Mouse (Mus musculus): Measurements from ENCODE around the gene Gm11733. TPM values are rescaled to one million over a fixed set of nuclear protein-coding genes. Genes with fewer than 3 reads are reported as not detected.

Gene Gm11733
- polyA plus RNA-seq, 2 experiments, result not detected

DNA sequence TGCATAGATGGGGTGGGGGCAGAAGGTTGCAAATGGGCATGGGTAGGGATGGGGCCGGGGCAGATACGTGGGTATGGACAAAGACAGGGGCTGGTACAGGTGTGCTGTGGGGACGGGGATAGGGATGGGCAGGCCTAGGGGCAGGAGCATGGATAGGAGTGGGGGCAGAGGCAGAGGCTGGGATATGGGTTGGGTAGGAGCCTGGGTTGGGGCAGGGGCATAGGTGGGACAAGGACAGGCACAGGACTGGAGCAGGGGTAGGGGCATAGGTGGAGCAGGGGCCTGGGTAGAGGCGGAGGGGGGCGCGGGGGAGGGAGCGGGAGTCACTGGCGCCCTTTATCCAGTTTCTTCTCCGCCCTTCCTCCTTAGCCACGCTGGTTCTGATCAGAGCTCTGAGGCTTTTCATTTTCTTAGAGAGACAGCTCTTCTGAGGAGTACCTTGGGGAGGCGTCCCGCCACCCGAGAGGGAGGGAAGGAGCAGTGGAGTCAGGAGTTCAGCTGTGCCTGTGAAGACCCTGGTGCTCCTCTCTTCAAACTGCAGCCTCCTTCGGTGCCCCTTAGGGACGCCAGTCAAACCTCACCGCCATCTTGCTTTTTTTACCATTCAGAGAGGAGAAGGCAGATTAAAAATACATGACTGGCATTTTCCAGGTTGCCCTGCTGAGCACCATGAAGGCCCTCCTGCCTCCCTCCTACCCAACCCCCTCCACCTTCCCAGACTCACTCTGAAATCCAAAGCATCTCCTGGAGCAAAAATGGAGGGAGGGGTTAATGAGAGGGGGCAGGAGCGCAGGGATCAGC lies 7.4 kb downstream of the Gm11733 start:
- Histone ChIP-seq H3K4me1 (ENCODE audit: control insufficient read depth, insufficient read depth, low read length) (peaks cover 7% of the 10 kb centered on the region), H3K27me3 (ENCODE audit: control insufficient read depth, insufficient read depth, low read length) (no peaks in the 10 kb centered on the region), H3K9ac (ENCODE audit: low read depth, low read length, severe bottlenecking) (no peak overlapping the region), H3K36me3 (ENCODE audit: control insufficient read depth, insufficient read depth, low read length) (no peaks in the 10 kb centered on the region), H3K4me2 (replicated peaks; ENCODE audit: low read depth, low read length, severe bottlenecking) (no peak overlapping the region), H3K4me3 (replicated peaks; ENCODE audit: low read length) (no peak overlapping the region), H3K27ac (replicated peaks; ENCODE audit: low read depth, low read length) (peak overlapping the region; percentile 39; the same call in 1 of the 2 replicates), H3K9me3 (ENCODE audit: control insufficient read depth, low read length) (no peaks in the 10 kb centered on the region)
- 67% methylated on average over 13 of the region's 17 CpGs for WGBS
- ATAC-seq (ENCODE audit: low FRiP score, low read depth) (no peak), DNase-seq (ENCODE audit: low spot score) (no peak)
- no peak for TF ChIP-seq POLR2A (IDR thresholded peaks at IDR 0.05; ENCODE audit: borderline replicate concordance, extremely low read depth, insufficient read depth, insufficient read length)

DNA sequence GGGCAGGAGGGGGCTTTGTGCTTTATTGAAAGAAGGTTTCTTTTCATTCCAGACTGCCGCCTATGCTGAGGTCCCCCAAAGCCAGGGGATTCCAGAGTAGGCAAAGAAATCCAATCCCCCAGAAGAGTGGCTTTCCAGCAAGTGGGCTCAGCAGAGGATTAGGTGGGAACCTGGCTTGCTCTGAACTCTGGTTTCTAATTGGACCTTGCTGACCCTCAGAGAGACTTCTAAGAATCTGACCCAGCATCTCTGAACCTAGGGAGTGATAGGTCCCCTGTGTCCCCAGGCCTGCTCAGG lies 8.0 kb downstream of the Gm11733 start:
- no peak for TF ChIP-seq POLR2A (IDR thresholded peaks at IDR 0.05; ENCODE audit: borderline replicate concordance, extremely low read depth, insufficient read depth, insufficient read length)
- Histone ChIP-seq H3K4me1 (ENCODE audit: control insufficient read depth, insufficient read depth, low read length) (peaks cover 13% of the 10 kb centered on the region), H3K27me3 (ENCODE audit: control insufficient read depth, insufficient read depth, low read length) (no peaks in the 10 kb centered on the region), H3K4me2 (replicated peaks; ENCODE audit: low read depth, low read length, severe bottlenecking) (no peak overlapping the region), H3K27ac (replicated peaks; ENCODE audit: low read depth, low read length) (peak overlapping the region; percentile 39; the same call in 1 of the 2 replicates), H3K9ac (ENCODE audit: low read depth, low read length, severe bottlenecking) (no peak overlapping the region), H3K36me3 (ENCODE audit: control insufficient read depth, insufficient read depth, low read length) (no peaks in the 10 kb centered on the region), H3K4me3 (replicated peaks; ENCODE audit: low read length) (no peak overlapping the region), H3K9me3 (ENCODE audit: control insufficient read depth, low read length) (no peaks in the 10 kb centered on the region)
- no peak; the same call in 1 of the 2 replicates for ATAC-seq (ENCODE audit: low FRiP score, low read depth)
- no peak for DNase-seq (ENCODE audit: low spot score)
- WGBS, result 0% methylated on average over 1 of the region's 1 CpGs

GRCm38 (mm10) chr11:117496812-117497211 lies 12.6 kb downstream of the Gm11733 start:
- H3K4me3 ChIP-seq (replicated peaks; ENCODE audit: low read length), result no peak overlapping the region
- peaks cover 21% of the 10 kb centered on the region for H3K4me1 ChIP-seq (ENCODE audit: control insufficient read depth, insufficient read depth, low read length)
- H3K27me3 ChIP-seq (ENCODE audit: control insufficient read depth, insufficient read depth, low read length), result no peaks in the 10 kb centered on the region
- no peaks in the 10 kb centered on the region for H3K9me3 ChIP-seq (ENCODE audit: control insufficient read depth, low read length)
- H3K27ac ChIP-seq (replicated peaks; ENCODE audit: low read depth, low read length), result peak overlapping the region; percentile 65; the same call in 1 of the 2 replicates
- H3K4me2 ChIP-seq (replicated peaks; ENCODE audit: low read depth, low read length, severe bottlenecking), result no peak overlapping the region
- H3K36me3 ChIP-seq (ENCODE audit: control insufficient read depth, insufficient read depth, low read length), result no peaks in the 10 kb centered on the region
- TF ChIP-seq POLR2A (IDR thresholded peaks at IDR 0.05; ENCODE audit: borderline replicate concordance, extremely low read depth, insufficient read depth, insufficient read length), result no peak
- no peak for ATAC-seq (ENCODE audit: low FRiP score, low read depth)
- WGBS, result 23% methylated on average over 4 of the region's 4 CpGs
- DNase-seq (ENCODE audit: low spot score), result no peak
- no peak overlapping the region for H3K9ac ChIP-seq (ENCODE audit: low read depth, low read length, severe bottlenecking)

DNA sequence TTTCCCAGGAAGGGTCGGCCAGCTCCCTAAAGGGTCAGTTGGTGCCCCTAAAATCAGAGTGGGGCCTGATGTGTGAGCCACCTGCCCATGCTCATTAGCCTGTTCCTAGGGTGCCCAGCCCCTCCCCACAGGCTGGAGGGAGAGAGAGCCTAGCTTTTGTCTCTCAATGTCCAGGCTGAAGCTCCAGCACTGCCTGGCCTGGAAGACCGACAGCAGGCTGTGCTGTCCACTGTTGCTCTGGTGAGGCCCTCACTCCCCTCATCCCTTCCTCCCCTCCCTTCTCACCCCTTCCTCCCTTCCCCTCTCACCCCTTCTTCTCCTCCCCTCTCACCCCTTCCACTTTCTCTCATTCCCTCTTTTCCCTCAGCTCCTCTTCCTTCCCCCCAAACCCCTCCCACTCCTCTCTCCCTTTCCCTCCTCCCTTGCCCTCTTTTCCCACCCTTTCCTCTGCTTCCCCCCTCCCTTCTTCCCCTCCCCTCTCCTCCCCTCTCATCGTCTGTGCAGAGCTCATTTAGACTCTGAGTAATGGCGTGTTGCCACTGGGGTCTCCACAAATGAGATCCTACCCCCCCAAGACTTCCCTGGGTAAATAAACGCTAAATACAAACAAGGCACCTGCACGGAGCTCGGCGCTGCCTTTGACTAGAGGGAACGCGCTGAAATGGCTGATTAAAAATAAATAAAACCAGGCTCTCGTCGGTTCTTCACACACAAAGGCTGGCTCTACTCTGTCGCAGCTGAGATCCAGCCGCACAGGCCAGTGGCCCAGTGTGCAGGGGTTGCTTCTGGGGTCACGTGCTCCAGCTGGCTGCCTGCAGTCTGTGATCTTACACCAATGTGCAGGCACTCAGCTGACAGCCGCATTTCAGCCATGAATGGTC lies 13.3 kb downstream of the Gm11733 start:
- peaks cover 16% of the 10 kb centered on the region for H3K4me1 ChIP-seq (ENCODE audit: control insufficient read depth, insufficient read depth, low read length)
- H3K36me3 ChIP-seq (ENCODE audit: control insufficient read depth, insufficient read depth, low read length), result no peaks in the 10 kb centered on the region
- no peak for DNase-seq (ENCODE audit: low spot score)
- TF ChIP-seq POLR2A (IDR thresholded peaks at IDR 0.05; ENCODE audit: borderline replicate concordance, extremely low read depth, insufficient read depth, insufficient read length), result 0 out of 2 replicates have a peak, but pooled peaks have one; percentile 24
- no peak overlapping the region for H3K9ac ChIP-seq (ENCODE audit: low read depth, low read length, severe bottlenecking)
- peak overlapping the region; percentile 39 for H3K4me2 ChIP-seq (replicated peaks; ENCODE audit: low read depth, low read length, severe bottlenecking)
- no peaks in the 10 kb centered on the region for H3K9me3 ChIP-seq (ENCODE audit: control insufficient read depth, low read length)
- H3K27ac ChIP-seq (replicated peaks; ENCODE audit: low read depth, low read length), result peak overlapping the region; percentile 65
- H3K27me3 ChIP-seq (ENCODE audit: control insufficient read depth, insufficient read depth, low read length), result no peaks in the 10 kb centered on the region
- ATAC-seq (ENCODE audit: low FRiP score, low read depth), result peak; percentile 93
- H3K4me3 ChIP-seq (replicated peaks; ENCODE audit: low read length), result peak overlapping the region; percentile 4
- 12% methylated on average over 16 of the region's 16 CpGs for WGBS

- H3K9ac ChIP-seq (ENCODE audit: low read depth, low read length, severe bottlenecking), result no peak overlapping the region
- H3K4me2 ChIP-seq (replicated peaks; ENCODE audit: low read depth, low read length, severe bottlenecking), result peak overlapping the region; percentile 39; the same call in 1 of the 2 replicates
- peaks cover 16% of the 10 kb centered on the region for H3K4me1 ChIP-seq (ENCODE audit: control insufficient read depth, insufficient read depth, low read length)
- no peak for TF ChIP-seq POLR2A (IDR thresholded peaks at IDR 0.05; ENCODE audit: borderline replicate concordance, extremely low read depth, insufficient read depth, insufficient read length)
- DNase-seq (ENCODE audit: low spot score) (peak; percentile 40), ATAC-seq (ENCODE audit: low FRiP score, low read depth) (peak; percentile 82)
- H3K36me3 ChIP-seq (ENCODE audit: control insufficient read depth, insufficient read depth, low read length), result no peaks in the 10 kb centered on the region
- peak overlapping the region; percentile 65 for H3K27ac ChIP-seq (replicated peaks; ENCODE audit: low read depth, low read length)
- H3K27me3 ChIP-seq (ENCODE audit: control insufficient read depth, insufficient read depth, low read length), result no peaks in the 10 kb centered on the region
- H3K4me3 ChIP-seq (replicated peaks; ENCODE audit: low read length), result no peak overlapping the region
- H3K9me3 ChIP-seq (ENCODE audit: control insufficient read depth, low read length), result no peaks in the 10 kb centered on the region
- 42% methylated on average over 1 of the region's 1 CpGs for WGBS
Observed at GRCm38 (mm10) chr11:117498137-117498511, 14.0 kb downstream of the Gm11733 start.
